Mouse (Mus musculus): ENCODE measurements at regions not wholly inside any gene's neighbourhood (a gene's known extent, or its start where the extent isn't known, plus 50 kb on each side); places are given as distances from the start of the nearest gene placed in this dataset.
"Not testable (repeated sequence)": the region's sequence is repeated elsewhere in the genome, so short reads cannot be mapped to it uniquely, and the experiment has no call there.

GRCm38 (mm10) chr12:104637046-104638032, 114.4 kb downstream of the Dicer1 start:
- no peak for DNase-seq (ENCODE audit: low spot score)

DNA sequence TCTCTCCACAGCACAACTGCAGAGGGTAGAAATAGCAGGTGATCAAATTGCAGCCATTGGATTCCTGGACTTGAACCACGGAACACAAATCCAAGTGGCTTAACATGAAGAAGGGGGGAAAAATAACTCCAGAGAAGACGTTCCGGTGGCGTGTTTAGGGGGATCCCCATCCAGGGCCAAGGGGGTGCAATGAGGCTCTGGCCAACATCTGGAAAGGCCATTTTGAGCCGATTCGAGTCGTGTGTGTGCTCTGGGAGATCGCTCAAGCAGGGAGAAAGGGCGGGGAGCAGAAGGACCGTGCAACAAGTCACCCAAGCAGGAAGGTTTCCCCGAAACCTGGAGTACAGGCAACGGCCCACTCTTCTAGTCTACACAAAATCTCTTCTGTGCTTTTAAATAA, 115.3 kb downstream of the Dicer1 start:
- no peak for DNase-seq (ENCODE audit: low spot score)

GRCm38 (mm10) chr12:104634818-104635217, 116.9 kb downstream of the Dicer1 start:
- no peak for DNase-seq (ENCODE audit: low spot score)

GRCm38 (mm10) chr12:104630590-104630989, 121.2 kb downstream of the Dicer1 start:
- DNase-seq (ENCODE audit: low spot score), result no peak

GRCm38 (mm10) chr12:104629449-104629848, 122.3 kb downstream of the Dicer1 start:
- DNase-seq (ENCODE audit: low spot score), result no peak

GRCm38 (mm10) chr12:104626054-104626453, 125.7 kb downstream of the Dicer1 start:
- no peak for DNase-seq (ENCODE audit: low spot score)

DNA sequence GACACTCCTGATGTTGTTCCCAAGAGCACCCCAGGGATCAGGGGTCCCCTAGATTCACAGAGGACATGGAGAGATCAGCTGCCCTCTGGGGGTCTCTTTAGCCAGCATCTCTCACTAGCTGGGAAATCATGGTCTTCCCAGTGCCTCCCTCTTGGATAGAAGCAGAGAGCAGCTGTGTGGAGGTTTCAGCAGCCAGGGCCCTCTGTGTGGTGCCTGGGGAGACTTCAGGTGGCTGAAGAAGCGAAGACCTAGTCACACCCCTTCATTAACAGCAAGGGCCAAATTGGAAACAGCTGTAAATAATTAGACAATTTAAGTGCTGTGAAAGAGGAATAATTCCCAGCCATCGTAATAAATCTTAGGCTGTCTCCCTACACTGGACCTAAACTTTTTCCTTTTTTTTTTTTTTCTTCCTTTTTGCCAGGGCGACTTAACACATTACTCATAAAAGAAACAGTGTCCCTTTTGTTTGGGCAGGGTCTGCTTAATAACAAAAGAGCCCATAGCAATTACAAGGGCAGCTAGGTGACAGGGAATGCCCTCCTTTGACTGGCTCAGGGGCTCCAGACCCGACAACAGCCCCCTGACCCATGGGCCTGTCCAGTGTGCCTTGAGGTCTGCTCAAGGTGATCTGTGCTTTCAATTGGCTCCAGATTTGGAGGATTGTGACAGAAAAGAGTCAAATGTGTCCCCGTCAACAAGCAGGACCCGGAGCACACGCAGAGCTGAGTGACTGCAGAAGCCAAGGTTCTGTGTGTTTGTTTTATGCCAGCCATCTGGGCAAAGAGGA, 127.7 kb downstream of the Dicer1 start:
- DNase-seq (ENCODE audit: low spot score), result no peak

GRCm38 (mm10) chr12:104617111-104617725, 134.5 kb downstream of the Dicer1 start:
- no peak for DNase-seq (ENCODE audit: low spot score)

DNA sequence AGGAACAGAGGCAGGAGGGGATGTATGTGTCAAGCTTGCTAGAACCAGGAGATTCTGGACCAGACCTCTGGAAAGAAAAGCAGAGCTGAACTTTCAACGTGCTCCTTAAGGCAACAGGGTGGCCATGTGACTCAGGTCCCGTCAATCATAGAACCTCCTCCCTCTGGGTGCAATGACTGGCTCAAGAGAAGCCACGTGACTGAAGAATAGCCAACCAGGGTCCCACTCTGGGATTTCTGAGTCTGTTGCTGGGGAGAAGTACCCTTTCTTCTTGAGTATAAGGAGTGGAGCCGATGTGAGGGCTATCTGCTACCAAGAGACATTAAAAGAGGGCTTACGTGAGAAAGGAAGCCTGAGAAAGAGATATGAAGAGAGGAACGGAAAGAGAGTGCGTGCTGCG, 137.5 kb downstream of the Dicer1 start:
- DNase-seq (ENCODE audit: low spot score), result no peak

GRCm38 (mm10) chr12:104609767-104610166, 136.6 kb upstream of the Gsc start:
- no peak for DNase-seq (ENCODE audit: low spot score)

DNA sequence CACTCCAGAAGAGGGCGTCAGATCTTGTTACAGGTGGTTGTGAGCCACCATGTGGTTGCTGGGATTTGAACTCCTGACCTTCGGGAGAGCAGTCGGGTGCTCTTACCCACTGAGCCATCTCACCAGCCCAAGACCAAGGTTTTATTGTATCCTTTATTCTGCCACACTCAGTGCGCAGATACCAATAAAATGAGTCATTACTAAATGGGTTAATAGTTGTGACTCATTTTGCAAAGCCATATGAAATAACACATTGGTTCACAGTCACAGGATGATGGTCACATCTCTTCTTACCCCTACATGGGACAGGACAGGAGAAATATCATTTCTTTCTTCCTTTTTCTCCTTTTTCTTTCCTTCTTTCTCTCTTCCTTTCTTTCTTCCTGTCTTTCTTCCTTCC, 135.8 kb upstream of the Gsc start:
- not testable (repeated sequence) for DNase-seq (ENCODE audit: low spot score)

GRCm38 (mm10) chr12:104607410-104607809, 134.3 kb upstream of the Gsc start:
- no peak for DNase-seq (ENCODE audit: low spot score)

DNA sequence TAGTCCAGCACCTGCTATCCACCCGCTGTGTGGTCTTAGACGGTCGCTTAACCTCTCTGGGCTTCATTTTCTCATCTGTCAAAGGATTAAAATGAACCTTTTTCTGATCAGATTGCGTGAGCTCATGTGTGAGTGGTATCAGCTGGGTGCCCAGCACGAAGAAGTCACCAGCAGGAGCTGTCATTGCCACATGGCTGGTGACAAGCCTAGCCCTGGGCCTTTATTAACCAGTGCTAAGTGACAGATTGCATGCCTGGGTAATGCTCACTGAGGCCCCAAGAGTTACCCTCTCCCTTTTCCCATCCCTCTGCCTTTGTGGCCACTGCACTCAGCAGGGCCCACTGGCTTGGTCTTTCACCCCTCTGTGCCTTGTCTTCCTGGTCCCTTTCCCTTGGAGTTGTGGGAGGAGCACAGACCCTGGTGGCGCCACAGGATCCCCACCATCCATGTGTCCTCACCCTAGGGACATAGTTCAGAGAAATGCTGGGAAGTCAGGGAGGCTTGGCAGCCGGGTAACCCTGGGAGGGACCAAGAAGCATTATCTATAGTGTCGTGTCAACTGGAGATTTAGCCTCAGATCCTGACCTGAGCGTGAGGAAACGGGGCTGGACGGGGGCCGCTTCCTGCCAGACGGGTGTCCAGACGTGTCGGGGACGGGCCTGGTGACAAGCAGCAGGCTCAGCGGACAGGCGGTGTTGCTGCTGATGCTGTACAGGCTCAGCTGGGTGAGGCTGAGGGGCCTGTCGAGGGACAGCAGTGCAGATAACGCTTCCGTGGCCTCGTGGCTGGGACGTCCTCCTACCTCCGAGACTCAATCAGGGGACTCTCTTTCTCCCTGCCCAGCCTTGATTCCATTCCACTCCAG, 132.6 kb upstream of the Gsc start:
- DNase-seq (ENCODE audit: low spot score), result no peak

- DNase-seq (ENCODE audit: low spot score), result no peak
These were observed 124.9 kb upstream of the Gsc start for GRCm38 (mm10) chr12:104598056-104598455.

- peak; percentile 5 for DNase-seq (ENCODE audit: low spot score)
These were observed 120.5 kb upstream of the Gsc start for GRCm38 (mm10) chr12:104593526-104594155.

- DNase-seq (ENCODE audit: low spot score), result no peak
These were observed 119.8 kb upstream of the Gsc start for GRCm38 (mm10) chr12:104592791-104593525.

DNA sequence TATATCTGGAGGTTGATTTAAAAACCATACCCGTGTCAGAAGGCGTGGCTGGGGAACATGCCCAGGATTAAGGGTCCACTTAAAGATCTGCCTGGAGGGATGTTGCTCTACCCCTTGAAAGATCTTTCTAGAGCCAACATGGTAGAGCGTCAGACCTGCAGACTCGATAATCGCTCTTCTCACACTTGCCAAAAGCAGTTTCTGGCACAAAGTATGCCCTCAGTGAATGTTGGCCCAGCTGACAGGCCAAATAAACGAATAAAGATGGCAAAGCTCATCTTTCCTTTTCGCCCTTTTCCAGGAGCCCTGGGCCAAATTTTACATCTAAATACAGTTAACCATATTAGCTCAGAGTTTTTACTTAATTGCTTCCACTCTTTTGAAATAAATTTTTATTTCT, 118.4 kb upstream of the Gsc start:
- no peak for DNase-seq (ENCODE audit: low spot score)

- DNase-seq (ENCODE audit: low spot score), result no peak
These were observed 117.2 kb upstream of the Gsc start for GRCm38 (mm10) chr12:104590291-104590690.

- DNase-seq (ENCODE audit: low spot score), result no peak
These were observed 111.3 kb upstream of the Gsc start for GRCm38 (mm10) chr12:104584408-104584807.

DNA sequence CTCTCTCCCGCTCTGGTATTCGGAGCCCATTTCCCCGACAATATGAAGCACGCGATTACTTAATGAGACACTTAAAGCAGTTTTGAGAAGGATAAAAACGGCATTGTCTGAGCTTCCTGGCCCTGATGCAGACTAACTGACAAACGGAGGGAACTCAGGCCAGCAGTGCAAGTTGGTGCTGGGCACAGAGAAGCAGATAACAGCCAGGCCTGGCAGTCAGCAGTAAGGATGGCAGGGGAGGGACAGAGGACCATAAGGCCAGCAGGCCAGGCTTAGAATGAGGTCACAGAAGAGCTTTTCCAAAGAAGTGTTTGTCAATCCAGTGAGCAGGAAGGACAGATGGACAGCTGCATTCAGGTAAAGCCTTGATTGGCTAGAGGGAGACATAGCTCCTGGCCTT, 107.7 kb upstream of the Gsc start:
- DNase-seq (ENCODE audit: low spot score), result no peak
